Mouse (Mus musculus) small intestine, adult 2 months (tissue): ENCODE measurements around the gene Als2cl.

ENCODE experiments used
- CTCF ChIP-seq: fragments of 200-500 bp; IDR thresholded peaks from 2 replicates; pipeline ENCODE4 v1.5.1; 2012; ENCODE audit warnings: low read depth, mild to moderate bottlenecking, control low read depth, inconsistent platforms, low read length, moderate library complexity, mixed read lengths; ENCODE audit not compliant: insufficient replicate concordance, insufficient read length; ENCODE audit errors: extremely low read depth
- POLR2A ChIP-seq: fragments of 200-500 bp; IDR thresholded peaks from 2 replicates; pipeline ENCODE4 v1.6.1; 2012; ENCODE audit warnings: low read depth, mild to moderate bottlenecking, control low read depth, inconsistent platforms, low read length, moderate library complexity

GRCm38 (mm10) chr9:110945343-110945742 lies 65.7 kb downstream of the Als2cl start:
- TF ChIP-seq POLR2A (no peak), CTCF (no peak)
